Mouse (Mus musculus) lung, embryonic 15.5 days (tissue): Measurements from ENCODE around the gene H2al1e. TPM values are rescaled to one million over a fixed set of nuclear protein-coding genes. Genes with fewer than 3 reads are reported as not detected.

Experiments
- polyA plus RNA-seq: library from polyadenylated mRNA; unstranded; fragments of >200 nt; fragmentation: Nextera tagmentation; extraction: Ambion mirVana; gene quantifications from 2 replicates; pipeline ENCODE4 v1.2.1, GENCODE M21; 2015

H2al1e gene
- polyA plus RNA-seq, 1 experiment from 2014 or later, result not detected

Other genes with a start within 250 kb of the H2al1e start
- gene H2al1a, start 12.7 kb upstream of the H2al1e start, polyA plus RNA-seq, result not detected in 2 replicates
- not detected in 2 replicates for gene H2al1b, start 9.5 kb upstream of the H2al1e start, polyA plus RNA-seq
- gene H2al1c, start 6.3 kb upstream of the H2al1e start, polyA plus RNA-seq, result not detected in 2 replicates
- gene H2al1d, start 3.1 kb upstream of the H2al1e start, polyA plus RNA-seq, result not detected in 2 replicates
- not detected in 2 replicates for gene H2al1f, start 3.2 kb downstream of the H2al1e start, polyA plus RNA-seq
- not detected in 2 replicates for gene H2al1g, start 6.3 kb downstream of the H2al1e start, polyA plus RNA-seq
- not detected in 2 replicates for gene H2al1h, start 9.6 kb downstream of the H2al1e start, polyA plus RNA-seq
- gene H2al1i, start 12.7 kb downstream of the H2al1e start, polyA plus RNA-seq, result not detected in 2 replicates
- gene H2al1j, start 15.9 kb downstream of the H2al1e start, polyA plus RNA-seq, result not detected in 2 replicates